Mouse (Mus musculus) liver, embryonic 11.5 days (tissue): ENCODE results near the gene Coq8b. TPM values are rescaled to one million over a fixed set of nuclear protein-coding genes. Genes with fewer than 3 reads are reported as not detected.

Experiments used
- ATAC-seq: fragments of 200-750 bp; cut with Nextera tagmentation; replicated peaks from 2 replicates; pipeline ENCODE4 v1.8.0; 2017; ENCODE audit warnings: moderate number of reproducible peaks, mild to moderate bottlenecking, moderate TSS enrichment, moderate library complexity; ENCODE audit not compliant: low FRiP score
- DNase-seq: peaks from one replicate; pipeline ENCODE4 v3.0.0-alpha.2; 2017; ENCODE audit warnings: low spot score
- H3K27ac ChIP-seq: fragments of 300-500 bp; sonication (generic); 2 replicates; pipeline ENCODE4 v1.5.1; 2014; ENCODE audit warnings: mild to moderate bottlenecking, low read depth, low read length, control low read depth
- H3K27me3 ChIP-seq: fragments of 300-500 bp; sonication (generic); replicated peaks from 2 replicates; pipeline ENCODE4 v1.6.1; 2014; ENCODE audit warnings: low read length, mixed read lengths; ENCODE audit not compliant: control insufficient read depth, insufficient read depth
- H3K36me3 ChIP-seq: fragments of 300-500 bp; sonication (generic); 2 replicates; pipeline ENCODE4 v1.6.1; 2014; ENCODE audit warnings: mild to moderate bottlenecking, low read length, moderate library complexity, mixed read lengths; ENCODE audit not compliant: control insufficient read depth, insufficient read depth
- H3K4me1 ChIP-seq: fragments of 300-500 bp; sonication (generic); replicated peaks from 2 replicates; pipeline ENCODE4 v1.6.1; 2014; ENCODE audit warnings: low read length, mixed read lengths; ENCODE audit not compliant: control insufficient read depth, insufficient read depth
- H3K4me2 ChIP-seq: fragments of 300-500 bp; sonication (generic); 2 replicates; pipeline ENCODE4 v1.6.1; 2014; ENCODE audit warnings: mild to moderate bottlenecking, control low read depth, moderate library complexity
- H3K4me3 ChIP-seq: fragments of 300-500 bp; sonication (generic); 2 replicates; pipeline ENCODE4 v1.5.1; 2014; ENCODE audit warnings: low read depth, low read length, control low read depth
- H3K9ac ChIP-seq: fragments of 300-500 bp; sonication (generic); 2 replicates; pipeline ENCODE4 v1.6.1; 2014; ENCODE audit warnings: low read depth, low read length, control low read depth
- H3K9me3 ChIP-seq: fragments of 300-500 bp; sonication (generic); 2 replicates; pipeline ENCODE4 v1.6.1; 2016; ENCODE audit warnings: low read length, inconsistent platforms, mixed read lengths; ENCODE audit not compliant: control insufficient read depth
- WGBS: fragments of 180-500 bp; shearing (Covaris S2); extraction: QIAGEN DNeasy Blood & Tissue Kit; methylation state at CpG from one replicate; pipeline ENCODE4 v1.1.7; 2014; 5-methylcytosine and 5-hydroxymethylcytosine counted together
- polyA plus RNA-seq: library from polyadenylated mRNA; unstranded; fragments of >200 nt; fragmentation: Nextera tagmentation; extraction: Ambion mirVana; gene quantifications from 2 replicates; pipeline ENCODE4 v1.2.1, GENCODE M21; 2014

The Coq8b gene
- polyA plus RNA-seq, 1 experiment from 2014 or later: 18.7 TPM

- peaks cover 8% of the 10 kb centered on the region for H3K4me1 ChIP-seq
- H3K4me2 ChIP-seq: peak overlapping the region; percentile 50
- H3K27me3 ChIP-seq: peaks cover 9% of the 10 kb centered on the region
- peak; percentile 32 for ATAC-seq
- WGBS: 3% methylated on average over 28 of the region's 28 CpGs
- no peaks in the 10 kb centered on the region for H3K9me3 ChIP-seq
- no peaks in the 10 kb centered on the region for H3K36me3 ChIP-seq
- H3K9ac ChIP-seq: no peak overlapping the region
- no peak overlapping the region for H3K4me3 ChIP-seq
- DNase-seq: peak; percentile 51
- H3K27ac ChIP-seq: no peak overlapping the region
Observed at GRCm38 (mm10) chr7:27284865-27285697, 52.3 kb downstream of the Coq8b start.

- WGBS: 3% methylated on average over 8 of the region's 8 CpGs
- Histone ChIP-seq H3K9me3 (no peaks in the 10 kb centered on the region), H3K9ac (no peak overlapping the region), H3K27ac (no peak overlapping the region), H3K36me3 (no peaks in the 10 kb centered on the region), H3K4me3 (no peak overlapping the region), H3K4me2 (peak overlapping the region; percentile 50), H3K27me3 (peaks cover 9% of the 10 kb centered on the region), H3K4me1 (peaks cover 8% of the 10 kb centered on the region)
- DNase-seq (peak; percentile 60), ATAC-seq (peak; percentile 79)
Observed at GRCm38 (mm10) chr7:27285698-27286066, 52.9 kb downstream of the Coq8b start.

- Histone ChIP-seq H3K27me3 (peaks cover 9% of the 10 kb centered on the region), H3K9me3 (no peaks in the 10 kb centered on the region), H3K4me2 (no peak overlapping the region), H3K36me3 (no peaks in the 10 kb centered on the region), H3K27ac (no peak overlapping the region), H3K4me3 (no peak overlapping the region), H3K4me1 (peaks cover 8% of the 10 kb centered on the region), H3K9ac (no peak overlapping the region)
- DNase-seq (no peak), ATAC-seq (no peak)
- WGBS: 86% methylated on average over 7 of the region's 7 CpGs
Observed at GRCm38 (mm10) chr7:27288732-27289131, 55.9 kb downstream of the Coq8b start.

GRCm38 (mm10) chr7:27290555-27290954 lies 57.7 kb downstream of the Coq8b start:
- no peak overlapping the region for H3K9ac ChIP-seq
- WGBS: 63% methylated on average over 2 of the region's 2 CpGs
- H3K4me2 ChIP-seq: no peak overlapping the region
- no peak overlapping the region for H3K4me3 ChIP-seq
- DNase-seq (no peak), ATAC-seq (no peak)
- no peak overlapping the region for H3K27ac ChIP-seq
- no peaks in the 10 kb centered on the region for H3K36me3 ChIP-seq
- H3K27me3 ChIP-seq: no peaks in the 10 kb centered on the region; the same call in 1 of the 2 replicates
- no peaks in the 10 kb centered on the region for H3K9me3 ChIP-seq
- H3K4me1 ChIP-seq: no peaks in the 10 kb centered on the region; the same call in 1 of the 2 replicates

- Histone ChIP-seq H3K27me3 (no peaks in the 10 kb centered on the region; the same call in 1 of the 2 replicates), H3K4me3 (no peak overlapping the region), H3K4me2 (no peak overlapping the region), H3K27ac (no peak overlapping the region; the same call in 1 of the 2 replicates), H3K4me1 (no peaks in the 10 kb centered on the region), H3K9ac (no peak overlapping the region), H3K9me3 (no peaks in the 10 kb centered on the region), H3K36me3 (no peaks in the 10 kb centered on the region)
- ATAC-seq (no peak), DNase-seq (no peak)
- 59% methylated on average over 12 of the region's 12 CpGs for WGBS
Observed at GRCm38 (mm10) chr7:27291795-27292466, 59.1 kb downstream of the Coq8b start.

- Histone ChIP-seq H3K4me1 (no peaks in the 10 kb centered on the region), H3K27ac (no peak overlapping the region), H3K4me2 (no peak overlapping the region), H3K4me3 (no peak overlapping the region), H3K27me3 (no peaks in the 10 kb centered on the region), H3K36me3 (no peaks in the 10 kb centered on the region), H3K9me3 (no peaks in the 10 kb centered on the region), H3K9ac (no peak overlapping the region)
- ATAC-seq (no peak), DNase-seq (no peak)
- 81% methylated on average over 4 of the region's 4 CpGs for WGBS
Observed at GRCm38 (mm10) chr7:27295956-27296355, 63.1 kb downstream of the Coq8b start.

- DNase-seq: no peak
- ATAC-seq: no peak
- Histone ChIP-seq H3K27ac (no peak overlapping the region), H3K9ac (no peak overlapping the region), H3K4me3 (no peak overlapping the region), H3K36me3 (no peaks in the 10 kb centered on the region), H3K4me1 (no peaks in the 10 kb centered on the region), H3K9me3 (no peaks in the 10 kb centered on the region), H3K27me3 (no peaks in the 10 kb centered on the region), H3K4me2 (no peak overlapping the region)
- 84% methylated on average over 4 of the region's 4 CpGs for WGBS
Observed at GRCm38 (mm10) chr7:27296518-27296917, 63.7 kb downstream of the Coq8b start.

- H3K27ac ChIP-seq: no peak overlapping the region
- peaks cover 5% of the 10 kb centered on the region; the same call in 1 of the 2 replicates for H3K27me3 ChIP-seq
- 84% methylated on average over 16 of the region's 16 CpGs for WGBS
- no peak for ATAC-seq
- no peak overlapping the region for H3K9ac ChIP-seq
- H3K9me3 ChIP-seq: no peaks in the 10 kb centered on the region
- no peak for DNase-seq
- H3K4me3 ChIP-seq: no peak overlapping the region
- H3K4me1 ChIP-seq: no peaks in the 10 kb centered on the region
- H3K4me2 ChIP-seq: no peak overlapping the region
- no peaks in the 10 kb centered on the region for H3K36me3 ChIP-seq
Observed at GRCm38 (mm10) chr7:27298033-27298610, 65.3 kb downstream of the Coq8b start.
